Mouse (Mus musculus): ENCODE data around the gene Gm20821. TPM values are rescaled to one million over a fixed set of nuclear protein-coding genes. Genes with fewer than 3 reads are reported as not detected.
"Not testable (repeated sequence)": the region's sequence is repeated elsewhere in the genome, so short reads cannot be mapped to it uniquely, and the experiment has no call there.

Gm20821 gene
- not detected in 2 replicates for polyA plus RNA-seq (2015; fragmentation: Nextera tagmentation; extraction: Ambion mirVana)

- not testable (repeated sequence) for H3K27me3 ChIP-seq (ENCODE audit: control insufficient read depth, insufficient read depth, low read depth, low read length); H3K9me3 ChIP-seq (replicated peaks; ENCODE audit: control insufficient read depth, low read length); H3K4me2 ChIP-seq (ENCODE audit: low read depth, low read length); ATAC-seq (ENCODE audit: low read depth); H3K27ac ChIP-seq (ENCODE audit: low read length); H3K4me1 ChIP-seq (ENCODE audit: control insufficient read depth, low read depth, low read length); H3K36me3 ChIP-seq (ENCODE audit: control insufficient read depth, insufficient read depth); H3K9ac ChIP-seq (ENCODE audit: low read depth, low read length); H3K4me3 ChIP-seq (ENCODE audit: low read depth, low read length)
- 60% methylated on average over 1 of the region's 2 CpGs for WGBS (ENCODE audit: insufficient replicate concordance)
These were observed at the start of gene Gm20821 for GRCm38 (mm10) chrY:9781504-9781903. Gm20821 (plus strand) TSS chrY:9781804.
